Mouse (Mus musculus): ENCODE results near the gene Prss53. TPM values are rescaled to one million over a fixed set of nuclear protein-coding genes. Genes with fewer than 3 reads are reported as not detected.
"Not testable (repeated sequence)": the region's sequence is repeated elsewhere in the genome, so short reads cannot be mapped to it uniquely, and the experiment has no call there.

Gene Prss53
- total RNA-seq, 2 experiments from 2014 or later = 1.7 to 1.9 TPM

DNA sequence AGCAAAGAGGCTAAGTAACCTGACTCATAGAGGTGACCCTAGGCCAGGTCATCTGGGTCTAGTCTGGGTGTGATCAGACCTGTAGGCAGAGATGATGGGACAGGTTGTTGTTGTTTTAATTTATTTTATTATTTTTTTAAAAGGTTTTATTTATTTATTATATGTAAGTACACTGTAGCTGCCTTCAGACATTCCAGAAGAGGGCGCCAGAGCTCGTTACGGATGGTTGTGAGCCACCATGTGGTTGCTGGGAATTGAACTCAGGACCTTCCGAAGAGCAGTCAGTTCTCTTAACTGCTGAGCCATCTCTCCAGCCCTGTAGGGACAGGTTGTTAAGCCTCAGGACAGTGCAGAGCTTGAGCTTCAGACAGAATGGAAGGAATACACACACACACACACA is 52.9 kb downstream of the Prss53 start:
- DNase-seq (ENCODE audit: low spot score in 2 of 2); intact Hi-C loops (cut with DNase I): not testable (repeated sequence)

DNA sequence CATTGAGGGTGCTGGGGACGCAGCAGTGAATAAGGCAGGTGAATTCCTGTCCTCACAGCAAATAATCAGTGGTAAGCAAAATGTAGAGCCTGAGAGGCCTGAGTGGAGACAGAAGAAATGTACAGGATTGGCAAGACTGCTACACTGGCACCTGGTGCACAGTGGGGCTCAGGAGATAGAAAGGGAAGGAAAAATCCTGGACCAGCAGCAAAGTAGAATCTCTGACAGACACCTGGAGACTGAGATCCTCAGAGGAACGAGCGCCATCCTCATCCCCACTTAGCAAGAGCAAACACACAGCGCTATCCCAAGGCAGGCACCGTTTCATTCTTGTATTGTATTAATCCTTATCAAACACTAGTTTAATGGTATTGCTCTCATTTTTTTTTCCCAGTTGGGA is 53.3 kb downstream of the Prss53 start:
- no peak for DNase-seq (ENCODE audit: low spot score in 2 of 2)
- intact Hi-C loops (cut with DNase I) = no loop called here

Other genes with a start within 250 kb of the Prss53 start
- 10 to 100 TPM; 37.6 to 43.0 TPM for gene Bcl7c, start 182.0 kb downstream of the Prss53 start, total RNA-seq (2021)
- 1 to 10 TPM; 2.6 to 3.4 TPM for gene Ctf1, start 178.2 kb downstream of the Prss53 start, total RNA-seq (2021)
- gene Ctf2, start 158.8 kb downstream of the Prss53 start, total RNA-seq (2021) = not detected
- gene Fbxl19, start 146.4 kb downstream of the Prss53 start, total RNA-seq (2021) = 10 to 100 TPM; 81.3 to 88.2 TPM
- gene Orai3, start 121.2 kb downstream of the Prss53 start, total RNA-seq (2021) = 10 to 100 TPM; 23.1 to 23.7 TPM
- 10 to 100 TPM; 42.3 to 43.4 TPM for gene Setd1a, start 114.3 kb downstream of the Prss53 start, total RNA-seq (2021)
- 1 to 10 TPM; 3.5 to 4.5 TPM for gene Gm49388, start 105.4 kb downstream of the Prss53 start, total RNA-seq (2021)
- 1 to 10 TPM; 3.6 to 6.8 TPM for gene Hsd3b7, start 90.4 kb downstream of the Prss53 start, total RNA-seq (2021)
- 10 to 100 TPM; 70.5 to 76.0 TPM for gene Stx4a, start 66.7 kb downstream of the Prss53 start, total RNA-seq (2021)
- gene Stx1b, start 66.4 kb downstream of the Prss53 start, total RNA-seq (2021) = 100 to 1,000 TPM; 437 to 445 TPM
- gene Zfp646, start 14.7 kb downstream of the Prss53 start, total RNA-seq (2021) = 10 to 100 TPM; 28.1 to 30.4 TPM
- gene Zfp668, start 14.1 kb downstream of the Prss53 start, total RNA-seq (2021) = 10 to 100 TPM; 20.6 to 20.7 TPM
- gene Gm21974, start 4.5 kb upstream of the Prss53 start, total RNA-seq (2021) = not detected
- 10 to 100 TPM; 22.9 to 26.0 TPM for gene Vkorc1, start 4.6 kb upstream of the Prss53 start, total RNA-seq (2021)
- gene Bckdk, start 13.1 kb upstream of the Prss53 start, total RNA-seq (2021) = 10 to 100 TPM; 33.7 to 37.6 TPM
- 10 to 100 TPM; 28.6 to 28.7 TPM for gene Kat8, start 21.5 kb upstream of the Prss53 start, total RNA-seq (2021)
- gene Prss8, start 39.1 kb upstream of the Prss53 start, total RNA-seq (2021) = under 1 TPM in 1 of 2 experiments, not detected in 1; 0.64 TPM
- 1 to 10 TPM; 8.0 to 9.3 TPM for gene Prss36, start 55.8 kb upstream of the Prss53 start, total RNA-seq (2021)
- gene Fus, start 76.5 kb upstream of the Prss53 start, total RNA-seq (2021) = 100 to 1,000 TPM; 270 to 316 TPM
- gene Pycard, start 102.9 kb upstream of the Prss53 start, total RNA-seq (2021) = 1 to 10 TPM; 2.3 to 4.0 TPM
- 1 to 10 TPM; 1.1 to 1.5 TPM for gene Trim72, start 113.0 kb upstream of the Prss53 start, total RNA-seq (2021)
- 10 to 100 TPM; 10.8 to 11.2 TPM for gene Itgam, start 171.7 kb upstream of the Prss53 start, total RNA-seq (2021)
- gene Gm49368, start 171.7 kb upstream of the Prss53 start, total RNA-seq (2021) = not detected
- gene Itgax, start 238.6 kb upstream of the Prss53 start, total RNA-seq (2021) = under 1 TPM in 1 of 2 experiments, not detected in 1; 0.23 TPM

All from left cerebral cortex, postnatal 25 days (tissue).